Mouse (Mus musculus) right cerebral cortex, postnatal 25 days (tissue): ENCODE data around the gene Rabgap1l.

Experiments
- DNase-seq: peaks from one replicate; pipeline ENCODE4 v3.0.0; 2022

The Rabgap1l gene

DNA sequence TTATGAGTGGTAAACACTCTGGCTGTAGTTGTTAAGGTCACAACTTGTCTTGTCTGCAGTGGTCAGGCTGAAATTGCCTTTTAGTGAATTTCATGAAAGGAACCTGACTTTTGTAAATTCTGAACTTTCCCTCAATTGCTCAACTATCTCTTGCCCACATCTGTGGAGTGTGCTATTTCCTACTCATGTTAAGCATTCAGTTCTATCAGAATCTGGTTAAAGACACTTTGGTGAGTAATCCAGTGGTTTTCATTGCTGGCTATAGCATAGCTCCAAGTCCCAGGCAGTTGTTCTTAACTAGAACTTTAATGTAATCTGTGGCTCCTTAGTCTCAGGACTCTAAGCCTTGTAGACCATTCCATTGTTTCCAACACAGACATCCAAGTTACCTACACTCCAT, 421.3 kb downstream of the Rabgap1l start:
- DNase-seq = no peak

- DNase-seq = no peak
Observed at GRCm38 (mm10) chr1:160370552-160370951, 422.5 kb downstream of the Rabgap1l start.

DNA sequence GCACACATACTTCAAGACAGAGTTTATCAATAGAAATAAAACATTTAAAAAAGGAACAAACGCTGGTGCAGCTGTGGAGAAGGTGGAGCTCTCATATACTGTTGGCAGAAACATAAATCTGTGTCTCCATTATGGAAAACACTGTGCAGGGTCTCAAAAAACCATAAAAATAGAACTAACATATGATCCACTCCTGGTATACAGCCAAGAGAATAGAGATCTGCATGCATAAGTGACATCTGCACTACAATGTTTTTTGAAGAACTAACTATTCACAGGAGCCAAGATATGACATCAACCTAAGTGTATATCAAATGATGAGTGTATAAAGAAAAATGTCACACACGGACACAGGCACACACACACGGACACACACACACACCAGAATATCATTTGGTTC, 426.4 kb downstream of the Rabgap1l start:
- no peak for DNase-seq

GRCm38 (mm10) chr1:160357268-160357667, 435.7 kb downstream of the Rabgap1l start:
- no peak for DNase-seq

DNA sequence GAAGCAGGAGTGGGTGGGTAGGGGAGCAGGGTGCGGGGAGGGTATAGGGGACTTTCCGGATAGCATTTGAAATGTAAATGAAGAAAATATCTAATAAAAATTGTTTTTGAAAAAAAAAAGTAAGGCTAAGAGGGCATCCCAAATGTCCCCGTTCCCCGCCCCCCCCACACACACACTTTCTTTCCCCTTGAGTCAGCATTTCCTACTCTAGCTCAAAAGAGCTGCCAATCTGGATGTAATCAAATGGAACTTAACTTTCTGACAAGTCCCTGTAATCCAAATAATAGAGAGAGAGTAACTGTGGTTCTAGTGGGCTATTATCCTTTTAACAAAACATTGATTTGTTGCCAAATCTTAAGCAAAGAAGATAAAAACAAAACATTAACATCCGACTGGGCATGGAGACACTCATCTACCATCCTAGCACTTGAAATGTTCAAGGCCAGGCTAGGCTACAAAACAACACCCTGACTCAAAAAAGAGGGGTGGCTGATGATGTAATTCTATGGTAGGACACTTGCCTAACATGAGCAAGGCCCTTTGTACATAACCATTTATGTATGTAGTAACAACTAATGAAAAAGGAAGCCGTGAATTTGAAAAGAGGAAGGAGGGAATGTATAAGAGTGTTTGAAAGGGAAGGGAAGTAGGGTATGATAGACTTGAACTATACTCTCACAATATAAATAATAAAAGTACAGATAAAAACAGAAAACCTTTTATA, 439.1 kb downstream of the Rabgap1l start:
- no peak for DNase-seq

DNA sequence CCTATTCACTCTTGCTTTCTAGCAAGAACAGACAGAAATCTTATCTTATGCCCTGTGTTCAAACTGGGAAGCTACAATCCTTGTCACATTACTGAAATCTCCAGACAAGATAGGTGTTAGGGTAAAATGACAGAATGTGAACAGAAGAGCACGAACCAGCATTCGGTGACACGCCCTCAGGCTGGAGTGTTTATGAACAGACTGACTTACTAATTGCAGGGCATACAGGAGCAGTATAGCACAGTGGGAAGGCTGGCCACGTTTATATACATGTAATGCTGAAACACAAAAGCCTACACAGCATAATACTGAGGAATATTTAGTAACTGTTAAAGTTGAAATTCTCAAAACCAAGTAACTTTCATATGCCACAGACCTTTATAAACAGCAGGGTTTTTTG, 440.7 kb downstream of the Rabgap1l start:
- no peak for DNase-seq

DNA sequence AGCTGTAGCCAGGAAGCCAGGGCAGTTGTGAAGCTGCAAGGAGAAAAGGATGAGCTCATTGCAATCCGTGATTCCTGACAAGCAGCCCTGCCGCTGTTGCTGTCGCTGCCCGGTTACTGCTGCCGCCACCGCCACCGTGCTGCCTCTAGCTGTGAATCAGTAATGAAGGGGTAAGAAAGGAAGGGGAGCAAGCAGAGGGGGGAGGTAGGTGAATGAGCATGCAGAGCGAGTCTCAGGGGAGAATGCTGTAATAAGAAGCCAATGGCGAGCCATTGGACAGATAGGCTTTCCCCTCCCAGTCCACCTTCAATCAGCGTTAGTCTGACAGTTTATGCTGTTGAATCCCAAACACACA, 441.2 kb downstream of the Rabgap1l start:
- peak; percentile 79 for DNase-seq

- peak; percentile 41 for DNase-seq
Observed at GRCm38 (mm10) chr1:160351146-160351879, 441.7 kb downstream of the Rabgap1l start.

DNA sequence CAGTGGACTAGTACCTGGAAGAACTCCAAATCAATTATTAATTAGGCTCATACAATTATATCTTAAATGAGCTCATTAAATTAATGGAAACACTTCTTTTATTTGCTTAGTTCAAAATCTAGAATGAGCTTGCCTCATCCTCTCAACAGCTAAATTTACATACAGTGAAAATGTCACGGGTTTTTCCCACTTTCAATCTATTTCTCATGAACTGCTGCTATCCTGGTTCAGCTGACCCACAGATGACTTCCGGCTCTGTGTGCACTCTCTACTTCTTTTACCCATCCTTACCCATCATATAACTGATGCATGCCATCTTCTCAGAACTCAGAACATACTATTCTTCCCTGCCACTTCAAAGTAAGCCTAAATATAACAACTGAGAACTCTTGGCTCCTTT, 452.4 kb downstream of the Rabgap1l start:
- DNase-seq = no peak

GRCm38 (mm10) chr1:160339374-160339773, 453.6 kb downstream of the Rabgap1l start:
- no peak for DNase-seq

GRCm38 (mm10) chr1:160334791-160335190, 458.2 kb downstream of the Rabgap1l start:
- DNase-seq = no peak

DNA sequence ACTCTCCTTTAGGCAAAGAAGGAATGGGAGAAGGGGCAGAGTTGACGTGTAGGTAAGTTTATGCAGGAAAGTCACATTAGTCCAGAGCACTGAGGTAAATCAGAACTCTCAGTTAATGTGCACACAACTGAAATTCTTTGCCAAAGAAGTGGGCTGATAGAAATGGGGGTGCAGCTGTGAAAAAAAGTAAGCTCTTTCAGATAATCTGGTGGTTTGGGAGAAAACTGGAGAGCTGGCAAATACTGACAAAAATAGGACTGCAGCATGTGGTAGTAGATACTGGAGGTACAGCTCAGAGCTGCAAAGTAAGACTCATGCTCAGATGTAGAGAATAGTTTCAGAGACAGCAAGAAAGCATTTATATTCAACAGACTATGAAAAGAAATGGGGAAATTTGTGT, 462.2 kb downstream of the Rabgap1l start:
- peak; percentile 27 for DNase-seq

GRCm38 (mm10) chr1:160330222-160330621, 462.8 kb downstream of the Rabgap1l start:
- no peak for DNase-seq

DNA sequence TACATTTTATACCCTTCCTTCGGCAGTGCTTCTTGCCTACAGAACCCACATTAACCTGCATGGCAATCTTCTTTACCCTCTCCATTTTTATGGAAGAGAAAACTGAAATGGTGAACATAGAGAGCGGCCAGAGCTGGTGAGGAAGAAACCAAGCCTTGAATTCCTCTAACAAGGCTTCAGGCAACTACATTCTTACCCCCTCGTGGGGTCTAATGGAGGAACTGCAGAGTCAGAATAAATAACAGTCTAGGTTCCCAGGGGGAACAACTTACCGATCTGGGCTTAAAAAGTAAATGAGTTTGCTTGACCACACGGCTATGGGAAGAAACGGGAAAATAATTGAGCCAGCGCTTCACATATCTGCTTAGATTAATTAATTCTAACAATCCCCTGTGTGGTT, 463.2 kb downstream of the Rabgap1l start:
- no peak for DNase-seq

GRCm38 (mm10) chr1:160327531-160327930, 465.5 kb downstream of the Rabgap1l start:
- DNase-seq = no peak

GRCm38 (mm10) chr1:160325542-160325941, 467.5 kb downstream of the Rabgap1l start:
- DNase-seq = no peak

- no peak for DNase-seq
Observed at GRCm38 (mm10) chr1:160320690-160321089, 472.3 kb downstream of the Rabgap1l start.

DNA sequence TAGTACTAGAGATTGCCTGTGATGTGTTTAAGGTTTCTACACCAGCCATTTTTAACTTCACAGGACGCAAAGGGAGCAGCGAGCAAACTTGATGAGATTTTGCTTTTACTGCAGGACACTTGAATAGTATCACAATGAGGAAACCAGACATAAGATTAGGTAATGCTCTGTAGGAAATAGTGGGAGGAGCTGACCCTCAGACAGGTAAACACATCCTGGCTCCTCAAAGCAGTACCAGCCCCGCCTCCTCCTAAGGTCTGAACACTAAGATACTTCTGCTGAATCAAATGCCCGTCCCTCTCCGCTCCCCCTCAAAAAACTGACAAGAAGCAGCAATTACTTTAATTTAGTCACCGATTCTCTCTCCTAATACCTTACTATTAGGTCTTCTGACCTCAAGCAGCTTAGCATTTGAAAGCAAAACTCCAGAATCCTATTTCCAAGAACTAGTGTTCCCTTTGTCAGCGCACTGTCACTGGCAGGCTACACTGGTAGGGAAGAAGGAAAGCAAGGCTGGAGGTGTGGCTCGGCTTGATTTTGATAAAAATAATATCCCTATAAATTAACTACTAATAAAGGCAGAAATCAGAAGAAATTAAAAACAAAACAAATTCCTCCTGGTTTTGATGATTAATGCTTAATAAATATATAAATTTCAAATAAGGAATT, 474.8 kb downstream of the Rabgap1l start:
- no peak for DNase-seq

GRCm38 (mm10) chr1:160316239-160316638, 476.8 kb downstream of the Rabgap1l start:
- DNase-seq = no peak

DNA sequence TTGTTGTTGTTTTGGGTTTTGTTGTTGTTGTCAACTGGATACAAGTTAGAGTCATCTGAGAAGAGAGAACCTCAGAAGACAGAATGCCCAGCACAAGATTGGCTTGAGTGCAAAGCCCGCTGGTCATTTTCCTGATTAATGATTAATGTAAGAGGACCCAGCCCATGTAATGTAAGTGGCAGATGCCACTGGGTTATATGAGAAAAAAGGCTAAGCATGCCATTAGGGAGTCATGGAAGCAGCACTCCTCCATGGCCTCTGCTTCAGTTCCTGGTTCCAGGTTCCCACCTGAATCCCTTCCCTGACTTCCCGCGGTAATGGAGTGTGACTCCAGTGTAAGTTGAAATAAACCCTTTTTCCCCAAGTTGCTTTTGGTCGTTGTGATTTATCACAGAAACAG, 480.4 kb downstream of the Rabgap1l start:
- no peak for DNase-seq

- no peak for DNase-seq
Observed at GRCm38 (mm10) chr1:160311861-160312260, 481.1 kb downstream of the Rabgap1l start.

GRCm38 (mm10) chr1:160309951-160310350, 483.1 kb downstream of the Rabgap1l start:
- DNase-seq = no peak

- no peak for DNase-seq
Observed at GRCm38 (mm10) chr1:160308996-160309395, 484.0 kb downstream of the Rabgap1l start.

DNA sequence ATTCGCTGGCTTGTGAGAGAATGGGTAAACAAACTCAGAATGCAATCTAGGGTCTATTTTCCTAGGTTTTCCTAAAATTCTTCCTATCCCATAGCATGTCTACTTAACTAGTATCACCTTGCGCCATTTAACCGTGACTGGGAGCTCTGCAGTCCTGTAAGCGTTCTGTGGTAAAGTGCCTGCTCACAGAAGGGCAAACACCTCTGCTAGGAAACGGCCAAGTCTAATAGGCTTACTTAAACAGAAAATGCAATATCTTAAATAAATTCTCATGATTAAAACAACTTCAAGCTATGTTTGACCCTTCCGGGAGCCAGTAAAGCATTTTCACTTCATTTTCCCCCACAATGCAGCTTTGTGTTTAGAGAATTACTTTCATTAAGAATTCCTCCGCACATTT, 484.5 kb downstream of the Rabgap1l start:
- DNase-seq = no peak
